Mouse (Mus musculus) limb, embryonic 11.5 days (tissue): Measurements from ENCODE around the gene Rap2b. TPM values are rescaled to one million over a fixed set of nuclear protein-coding genes. Genes with fewer than 3 reads are reported as not detected.

Experiments
- ATAC-seq: fragments of 200-750 bp; cut with Nextera tagmentation; 2 replicates; pipeline ENCODE4 v1.8.0; 2017; ENCODE audit warnings: low read depth; ENCODE audit not compliant: insufficient number of reproducible peaks, low FRiP score, low TSS enrichment
- DNase-seq: peaks from one replicate; pipeline ENCODE4 v3.0.0-alpha.2; 2015; ENCODE audit warnings: low spot score
- H3K27ac ChIP-seq: fragments of 300-500 bp; sonication (generic); replicated peaks from 2 replicates; pipeline ENCODE4 v1.5.1; 2014; ENCODE audit warnings: low read depth, mild to moderate bottlenecking, low read length
- H3K27me3 ChIP-seq: fragments of 300-500 bp; sonication (generic); 2 replicates; pipeline ENCODE4 v1.6.1; 2014; ENCODE audit warnings: mild to moderate bottlenecking, low read length, mixed read lengths; ENCODE audit not compliant: control insufficient read depth, insufficient read depth
- H3K36me3 ChIP-seq: fragments of 300-500 bp; sonication (generic); 2 replicates; pipeline ENCODE4 v1.6.1; 2014; ENCODE audit warnings: mild to moderate bottlenecking, low read length, moderate library complexity, mixed read lengths; ENCODE audit not compliant: control insufficient read depth, insufficient read depth
- H3K4me1 ChIP-seq: fragments of 300-500 bp; sonication (generic); 2 replicates; pipeline ENCODE4 v1.6.1; 2014; ENCODE audit warnings: low read length, mixed read lengths; ENCODE audit not compliant: control insufficient read depth, insufficient read depth
- H3K4me2 ChIP-seq: fragments of 300-500 bp; sonication (generic); 2 replicates; pipeline ENCODE4 v1.6.1; 2014; ENCODE audit warnings: low read depth, mild to moderate bottlenecking, moderate library complexity; ENCODE audit not compliant: severe bottlenecking
- H3K4me3 ChIP-seq: fragments of 300-500 bp; sonication (generic); 2 replicates; pipeline ENCODE4 v1.5.1; 2014; ENCODE audit warnings: low read depth, low read length
- H3K9ac ChIP-seq: fragments of 300-500 bp; sonication (generic); 2 replicates; pipeline ENCODE4 v1.6.1; 2014; ENCODE audit warnings: mild to moderate bottlenecking, low read length
- H3K9me3 ChIP-seq: fragments of 300-500 bp; sonication (generic); 2 replicates; pipeline ENCODE4 v1.6.1; 2016; ENCODE audit warnings: low read length; ENCODE audit not compliant: control insufficient read depth
- WGBS: fragments of 180-500 bp; shearing (Covaris S2); extraction: QIAGEN DNeasy Blood & Tissue Kit; methylation state at CpG from one replicate; pipeline ENCODE4 v1.1.7; 2014; 5-methylcytosine and 5-hydroxymethylcytosine counted together
- polyA plus RNA-seq: library from polyadenylated mRNA; unstranded; fragments of >200 nt; fragmentation: Nextera tagmentation; extraction: Ambion mirVana; gene quantifications from 2 replicates; pipeline ENCODE4 v1.2.1, GENCODE M21; 2014

Rap2b gene
- polyA plus RNA-seq, 1 experiment from 2014 or later = 10.2 TPM

GRCm38 (mm10) chr3:61364661-61364977 lies 3.2 kb downstream of the Rap2b start:
- Histone ChIP-seq H3K27ac (no peak overlapping the region), H3K4me1 (0 out of 2 replicates have a peak, but pooled peaks cover 3% of the 10 kb centered on the region), H3K4me2 (peak overlapping the region; percentile 70), H3K9me3 (no peaks in the 10 kb centered on the region), H3K36me3 (no peaks in the 10 kb centered on the region), H3K27me3 (no peaks in the 10 kb centered on the region), H3K4me3 (peak overlapping the region; percentile 87), H3K9ac (peak overlapping the region; percentile 80)
- DNase-seq (no peak), ATAC-seq (peak; percentile 19; the same call in 1 of the 2 replicates)
- WGBS = 0% methylated on average over 33 of the region's 33 CpGs

GRCm38 (mm10) chr3:61364978-61365778 lies 3.7 kb downstream of the Rap2b start:
- WGBS = under 1% methylated on average over 68 of the region's 68 CpGs
- no peak overlapping the region for H3K27ac ChIP-seq
- H3K9me3 ChIP-seq = no peaks in the 10 kb centered on the region
- ATAC-seq = no peak
- peak overlapping the region; percentile 70 for H3K4me2 ChIP-seq
- no peaks in the 10 kb centered on the region for H3K27me3 ChIP-seq
- H3K36me3 ChIP-seq = no peaks in the 10 kb centered on the region
- peak overlapping the region; percentile 87 for H3K4me3 ChIP-seq
- H3K4me1 ChIP-seq = 0 out of 2 replicates have a peak, but pooled peaks cover 3% of the 10 kb centered on the region
- DNase-seq = peak; percentile 66
- peak overlapping the region; percentile 80 for H3K9ac ChIP-seq

GRCm38 (mm10) chr3:61365779-61366373 lies 4.4 kb downstream of the Rap2b start, which contains the start of gene B430305J03Rik:
Gene B430305J03Rik (minus strand): TSS chr3:61365951.
- Histone ChIP-seq H3K4me2 (peak within 1 kb of the TSS; percentile 70), H3K9ac (peak within 1 kb of the TSS; percentile 80), H3K9me3 (no peaks in the 10 kb centered on the region), H3K36me3 (no peaks in the 10 kb centered on the region), H3K27ac (no peak within 1 kb of the TSS), H3K4me3 (peak within 1 kb of the TSS; percentile 87), H3K27me3 (no peaks in the 10 kb centered on the region), H3K4me1 (0 out of 2 replicates have a peak, but pooled peaks cover 3% of the 10 kb centered on the region)
- ATAC-seq (no peak), DNase-seq (no peak)
- WGBS = 6% methylated on average over 10 of the region's 10 CpGs

- WGBS = 90% methylated on average over 1 of the region's 1 CpGs
- ATAC-seq = no peak
- DNase-seq = no peak
- no peaks in the 10 kb centered on the region for H3K36me3 ChIP-seq
- no peak overlapping the region for H3K9ac ChIP-seq
- no peak overlapping the region for H3K27ac ChIP-seq
- H3K4me1 ChIP-seq = no peaks in the 10 kb centered on the region
- H3K4me2 ChIP-seq = no peak overlapping the region
- H3K27me3 ChIP-seq = no peaks in the 10 kb centered on the region
- no peaks in the 10 kb centered on the region for H3K9me3 ChIP-seq
- H3K4me3 ChIP-seq = no peak overlapping the region
These were observed 7.0 kb downstream of the Rap2b start for GRCm38 (mm10) chr3:61368446-61368845.

GRCm38 (mm10) chr3:61376001-61376400 lies 14.6 kb downstream of the Rap2b start:
- no peak overlapping the region for H3K9ac ChIP-seq
- H3K36me3 ChIP-seq = no peaks in the 10 kb centered on the region
- no peaks in the 10 kb centered on the region for H3K27me3 ChIP-seq
- no peak for DNase-seq
- H3K4me2 ChIP-seq = no peak overlapping the region
- 94% methylated on average over 8 of the region's 8 CpGs for WGBS
- no peak for ATAC-seq
- H3K4me1 ChIP-seq = no peaks in the 10 kb centered on the region
- H3K27ac ChIP-seq = no peak overlapping the region
- no peak overlapping the region for H3K4me3 ChIP-seq
- no peaks in the 10 kb centered on the region for H3K9me3 ChIP-seq

GRCm38 (mm10) chr3:61386368-61386767 lies 24.9 kb downstream of the Rap2b start:
- H3K9me3 ChIP-seq = no peaks in the 10 kb centered on the region
- no peaks in the 10 kb centered on the region for H3K36me3 ChIP-seq
- H3K9ac ChIP-seq = no peak overlapping the region
- H3K4me2 ChIP-seq = no peak overlapping the region
- no peak overlapping the region for H3K4me3 ChIP-seq
- no peaks in the 10 kb centered on the region for H3K4me1 ChIP-seq
- 76% methylated on average over 4 of the region's 4 CpGs for WGBS
- DNase-seq (no peak), ATAC-seq (no peak)
- H3K27ac ChIP-seq = no peak overlapping the region
- H3K27me3 ChIP-seq = no peaks in the 10 kb centered on the region

- Histone ChIP-seq H3K27ac (no peak overlapping the region), H3K27me3 (no peaks in the 10 kb centered on the region), H3K9ac (no peak overlapping the region), H3K4me3 (no peak overlapping the region), H3K36me3 (no peaks in the 10 kb centered on the region), H3K4me2 (no peak overlapping the region), H3K4me1 (no peaks in the 10 kb centered on the region), H3K9me3 (no peaks in the 10 kb centered on the region)
- ATAC-seq (no peak), DNase-seq (no peak)
- 83% methylated on average over 4 of the region's 4 CpGs for WGBS
These were observed 30.1 kb downstream of the Rap2b start for GRCm38 (mm10) chr3:61391564-61391963.

- 86% methylated on average over 1 of the region's 1 CpGs for WGBS
- Histone ChIP-seq H3K9me3 (no peaks in the 10 kb centered on the region), H3K4me1 (no peaks in the 10 kb centered on the region), H3K4me3 (no peak overlapping the region), H3K36me3 (no peaks in the 10 kb centered on the region), H3K27ac (no peak overlapping the region), H3K4me2 (no peak overlapping the region), H3K9ac (no peak overlapping the region), H3K27me3 (no peaks in the 10 kb centered on the region)
- DNase-seq (no peak), ATAC-seq (no peak)
These were observed 31.4 kb downstream of the Rap2b start for GRCm38 (mm10) chr3:61392881-61393280.
